Mouse (Mus musculus) left cerebral cortex, postnatal 4 days (tissue): ENCODE measurements around the gene Sbf1. TPM values are rescaled to one million over a fixed set of nuclear protein-coding genes. Genes with fewer than 3 reads are reported as not detected.

Experiments used
- DNase-seq: peaks from one replicate; pipeline ENCODE4 v3.0.0-alpha.2; 2022
- intact Hi-C: fragments of 180-260 bp; cut with DNase I; formaldehyde crosslinking; loops from one replicate; pipeline ENCODE4 v1.15.1; 2025
- total RNA-seq, 2 experiments: library from RNA; stranded (reverse); gene quantifications; 2 replicates each; pipeline ENCODE4 v1.2.3; 2021

Sbf1 gene
- 100 to 1,000 TPM; 192 to 235 TPM for total RNA-seq

GRCm38 (mm10) chr15:89315190-89315731 lies at the start of gene Sbf1:
Gene Sbf1 (minus strand): TSS chr15:89315311.
- intact Hi-C loops, result no loop called here

GRCm38 (mm10) chr15:89363051-89363450 lies 47.9 kb upstream of the Sbf1 start:
- intact Hi-C loops, result no loop called here
- DNase-seq, result no peak

More at GRCm38 (mm10) chr15:89315190-89315731, at the start of gene Sbf1:
- DNase-seq, result peak; percentile 99

GRCm38 (mm10) chr15:89358784-89359183 lies 43.7 kb upstream of the Sbf1 start:
- no peak for DNase-seq
- intact Hi-C loops, result no loop called here

- peak; percentile 90 for DNase-seq
- intact Hi-C loops, result no loop called here
These were observed 41.3 kb upstream of the Sbf1 start for GRCm38 (mm10) chr15:89356372-89356771.

GRCm38 (mm10) chr15:89355241-89356187 lies 40.4 kb upstream of the Sbf1 start, which contains the start of the genes Lmf2 and Ncaph2:
Gene Lmf2 (minus strand): TSS chr15:89355659.
Gene Ncaph2 (plus strand): TSS chr15:89355719.
- peak; percentile 96 for DNase-seq
- intact Hi-C loops, result no loop called here

- no peak for DNase-seq
- intact Hi-C loops, result no loop called here
These were observed 39.3 kb upstream of the Sbf1 start for GRCm38 (mm10) chr15:89354455-89354854.

- DNase-seq, result no peak
- intact Hi-C loops, result no loop called here
These were observed 38.7 kb upstream of the Sbf1 start for GRCm38 (mm10) chr15:89353837-89354236.

- intact Hi-C loops, result no loop called here
- no peak for DNase-seq
These were observed 37.7 kb upstream of the Sbf1 start for GRCm38 (mm10) chr15:89352795-89353194.

- intact Hi-C loops, result no loop called here
- no peak for DNase-seq
These were observed 36.9 kb upstream of the Sbf1 start for GRCm38 (mm10) chr15:89352054-89352453.

- no peak for DNase-seq
- intact Hi-C loops, result no loop called here
These were observed 36.2 kb upstream of the Sbf1 start for GRCm38 (mm10) chr15:89351302-89351701.

- intact Hi-C loops, result no loop called here
- DNase-seq, result no peak
These were observed 35.3 kb upstream of the Sbf1 start for GRCm38 (mm10) chr15:89350447-89350846.

- intact Hi-C loops, result no loop called here
- DNase-seq, result no peak
These were observed 28.2 kb upstream of the Sbf1 start for GRCm38 (mm10) chr15:89343325-89343724.

- intact Hi-C loops, result no loop called here
- DNase-seq, result no peak
These were observed 26.6 kb upstream of the Sbf1 start for GRCm38 (mm10) chr15:89341678-89342077.

- intact Hi-C loops, result no loop called here
- DNase-seq, result no peak
These were observed 25.0 kb upstream of the Sbf1 start for GRCm38 (mm10) chr15:89340136-89340535.

- no peak for DNase-seq
- intact Hi-C loops, result no loop called here
These were observed 24.6 kb upstream of the Sbf1 start for GRCm38 (mm10) chr15:89339696-89340095.

GRCm38 (mm10) chr15:89336422-89336821 lies 21.3 kb upstream of the Sbf1 start:
- DNase-seq, result no peak
- intact Hi-C loops, result no loop called here

- intact Hi-C loops, result no loop called here
These were observed 19.8 kb upstream of the Sbf1 start for GRCm38 (mm10) chr15:89334774-89335537.

GRCm38 (mm10) chr15:89334271-89334670 lies 19.2 kb upstream of the Sbf1 start, which contains the start of gene Miox:
Gene Miox (plus strand): TSS chr15:89334398.
- intact Hi-C loops, result no loop called here
- DNase-seq, result no peak

More at GRCm38 (mm10) chr15:89334774-89335537, 19.8 kb upstream of the Sbf1 start:
- no peak for DNase-seq

GRCm38 (mm10) chr15:89326441-89326840 lies 11.3 kb upstream of the Sbf1 start:
- no peak for DNase-seq
- intact Hi-C loops, result no loop called here

GRCm38 (mm10) chr15:89323656-89324055 lies 8.5 kb upstream of the Sbf1 start:
- intact Hi-C loops, result no loop called here
- no peak for DNase-seq
